Mouse (Mus musculus): ENCODE data around the gene Hdac9. TPM values are rescaled to one million over a fixed set of nuclear protein-coding genes. Genes with fewer than 3 reads are reported as not detected.
"Not testable (repeated sequence)": the region's sequence is repeated elsewhere in the genome, so short reads cannot be mapped to it uniquely, and the experiment has no call there.

Gene Hdac9
- total RNA-seq, 4 experiments from 2014 or later: 40.9 to 48.6 (median 44.8) TPM

DNA sequence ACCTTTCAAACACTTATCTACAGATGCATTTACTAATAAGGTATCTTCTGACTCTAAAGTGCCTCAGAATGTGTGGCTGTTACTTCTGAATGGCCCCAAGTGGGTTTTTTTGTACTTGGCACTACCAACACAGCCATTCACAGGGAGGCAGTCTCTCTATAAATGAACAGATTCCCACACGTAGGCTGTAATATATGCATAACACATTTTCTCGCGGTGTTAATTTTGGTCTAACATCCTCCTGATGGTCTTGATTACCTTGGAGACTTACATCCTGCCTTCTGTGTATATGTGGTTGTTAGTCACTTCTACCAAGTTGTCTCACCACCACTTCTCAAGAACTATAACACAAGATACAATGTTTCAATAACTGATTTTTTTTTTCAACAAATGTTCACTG is 419.2 kb downstream of the Hdac9 start:
- DNase-seq (ENCODE audit: low spot score in 2 of 2): no peak

DNA sequence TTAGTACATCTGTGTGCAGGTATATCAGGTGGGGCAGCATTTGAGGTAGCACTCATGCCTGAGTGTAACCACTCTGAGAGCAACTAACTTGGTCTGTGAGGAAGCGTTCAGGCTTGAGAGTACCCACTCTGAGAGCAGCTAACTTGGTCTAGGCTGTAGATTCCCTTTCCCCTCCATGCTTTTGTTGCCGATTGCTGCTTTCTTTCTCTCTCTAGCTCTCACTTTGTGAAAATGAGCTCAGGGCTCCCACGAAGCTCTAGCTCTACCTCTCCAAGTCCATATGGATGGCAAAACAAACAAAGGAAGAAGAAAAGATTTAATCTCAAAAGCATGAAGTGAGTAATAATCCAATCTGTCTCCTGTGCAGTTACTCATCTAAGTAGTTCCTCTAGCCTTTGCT is 421.0 kb downstream of the Hdac9 start:
- DNase-seq (ENCODE audit: low spot score in 2 of 2): no peak

DNA sequence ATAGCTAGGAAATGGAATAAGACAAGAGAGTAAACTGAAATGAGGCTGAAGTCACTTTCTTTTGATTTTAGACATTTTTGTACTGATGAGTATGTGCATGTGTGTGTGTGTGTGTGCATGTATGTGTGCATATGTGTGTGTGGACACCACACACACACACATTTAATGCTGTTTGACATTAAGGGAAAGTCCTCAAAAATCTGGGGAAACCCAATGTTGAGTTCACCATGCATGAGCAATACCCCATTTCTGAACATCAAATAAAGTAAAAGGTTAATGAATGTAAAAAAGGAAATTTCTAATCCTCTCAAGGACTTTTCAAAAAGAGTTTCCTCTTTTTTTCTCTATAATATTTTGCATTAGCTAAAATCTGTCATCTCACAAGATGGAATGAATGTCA is 427.3 kb downstream of the Hdac9 start:
- no peak for DNase-seq (ENCODE audit: low spot score in 2 of 2)

DNA sequence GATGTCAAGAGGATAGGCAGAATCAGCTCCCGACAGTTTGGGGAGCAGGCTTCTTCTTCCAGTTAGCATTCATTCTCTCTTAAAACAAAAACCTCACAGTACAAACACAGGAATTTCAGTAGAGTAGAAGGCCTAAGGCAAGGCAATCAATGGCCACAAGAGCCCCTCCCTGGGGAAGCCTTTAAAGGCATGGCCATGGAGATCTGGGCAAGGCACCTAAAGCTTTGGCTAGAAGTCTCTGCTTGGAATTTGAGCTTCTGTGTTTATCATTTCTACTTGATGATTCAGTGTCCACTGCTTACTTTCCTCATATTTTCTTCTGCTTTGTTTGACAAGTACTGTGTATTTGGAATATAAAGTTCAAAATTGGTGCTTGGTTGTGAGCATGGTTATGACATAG is 429.2 kb downstream of the Hdac9 start:
- no peak for DNase-seq (ENCODE audit: low spot score in 2 of 2)

DNA sequence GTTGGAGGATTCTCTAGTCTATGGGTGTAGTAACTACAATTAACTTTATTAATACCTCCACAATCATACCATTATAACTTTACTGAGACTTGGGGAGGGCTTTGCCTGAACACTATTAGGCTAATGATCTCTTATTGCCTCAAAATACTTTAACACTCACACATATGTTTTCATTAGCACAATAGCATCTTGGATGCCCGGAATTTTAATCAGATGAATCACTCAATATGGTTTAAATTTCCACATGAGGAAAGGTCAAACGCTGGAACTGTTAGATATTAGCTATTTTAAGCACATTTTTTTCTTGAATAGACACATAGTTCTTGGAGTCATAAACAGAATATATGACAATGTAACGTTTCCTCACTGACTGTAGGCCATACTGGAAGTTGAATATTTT is 429.9 kb downstream of the Hdac9 start:
- no peak for DNase-seq (ENCODE audit: low spot score in 2 of 2)

DNA sequence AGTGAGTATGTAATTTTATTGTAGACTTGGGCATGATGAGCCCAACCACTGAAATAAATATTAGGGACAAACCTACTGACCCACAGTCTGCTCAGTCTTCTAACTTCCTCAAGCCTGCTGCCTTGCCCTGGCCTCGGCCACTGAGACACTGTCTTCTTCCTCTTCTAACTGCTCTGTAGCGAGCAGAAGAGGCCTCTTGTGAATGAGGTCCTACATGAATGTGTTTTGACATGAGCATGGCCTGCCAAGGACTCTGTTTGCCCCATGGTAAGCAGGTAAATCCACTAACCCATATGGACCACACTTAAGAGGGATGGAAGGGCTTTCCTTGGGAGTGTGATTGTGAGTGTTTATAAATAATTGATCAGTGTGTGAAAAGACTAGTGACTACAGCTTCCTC is 430.9 kb downstream of the Hdac9 start:
- DNase-seq (ENCODE audit: low spot score in 2 of 2): no peak

DNA sequence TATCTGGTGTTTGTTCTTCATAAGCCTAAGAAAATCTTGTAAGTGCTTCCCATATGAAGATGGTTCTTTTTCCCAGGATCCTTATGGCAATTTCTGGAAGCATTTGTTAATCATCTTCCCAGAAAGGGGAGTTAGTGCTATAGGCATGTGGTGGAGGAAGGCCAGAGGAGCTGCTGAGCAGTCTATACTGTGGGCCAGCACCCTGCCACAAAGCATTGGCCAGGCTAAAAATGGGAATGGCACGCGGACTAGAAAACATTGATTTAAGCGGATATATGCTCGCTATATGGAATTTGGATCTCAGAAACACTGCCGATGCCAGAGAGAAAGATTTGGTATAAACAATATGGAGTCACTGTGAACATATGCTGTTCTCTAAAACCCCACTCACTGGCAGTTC is 435.2 kb downstream of the Hdac9 start:
- DNase-seq (ENCODE audit: low spot score in 2 of 2): no peak

DNA sequence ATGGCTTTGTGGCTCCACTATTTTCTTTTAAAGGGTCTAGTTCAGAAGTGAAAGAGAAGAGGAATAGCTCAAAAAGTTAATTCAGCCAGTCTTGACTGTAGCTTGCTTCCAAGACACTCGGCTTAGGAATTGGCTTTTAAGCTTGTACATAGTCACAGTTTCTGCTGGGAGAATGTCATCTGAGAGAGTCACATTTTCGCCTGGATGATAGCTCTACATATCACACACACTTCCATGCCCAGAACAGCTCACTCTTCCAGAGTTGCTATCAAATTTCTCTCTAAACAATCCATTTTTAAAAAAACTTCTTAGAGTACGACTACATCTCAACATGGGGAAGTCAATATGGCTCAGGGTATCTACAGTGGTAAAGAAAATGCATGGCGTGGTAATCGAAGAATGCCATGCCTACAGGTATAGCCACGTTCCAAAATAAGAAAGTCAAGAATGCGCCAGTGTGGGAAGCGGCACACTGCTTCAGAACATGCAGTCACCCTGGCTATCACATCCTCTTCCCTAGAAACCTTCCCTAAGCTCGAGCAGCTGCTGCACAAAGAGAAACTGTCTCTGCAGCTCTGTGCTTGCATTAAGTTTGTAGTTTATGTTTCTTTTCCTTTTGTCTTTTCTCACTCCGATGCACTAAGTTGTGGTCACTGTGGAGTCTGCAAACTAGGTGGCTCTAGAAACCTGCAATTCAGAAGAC is 443.8 kb downstream of the Hdac9 start:
- DNase-seq (ENCODE audit: low spot score in 2 of 2): no peak

DNA sequence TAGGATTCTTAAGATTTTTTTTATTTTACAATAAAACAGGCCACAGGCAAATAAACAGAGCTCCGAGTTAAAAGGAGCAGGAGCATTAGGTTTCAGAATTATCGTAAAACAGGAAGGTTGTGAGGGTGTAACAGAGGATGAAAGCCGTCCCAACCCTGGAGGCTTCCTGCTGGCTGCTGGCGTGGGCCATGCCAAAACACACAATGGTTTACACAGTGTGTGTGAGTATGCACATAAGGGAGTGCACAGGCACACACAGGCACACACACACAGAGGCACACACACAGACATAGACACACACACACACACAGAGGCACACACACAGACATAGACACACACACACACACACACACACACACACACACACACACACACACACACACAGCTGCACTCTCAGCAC is 444.4 kb downstream of the Hdac9 start:
- no peak for DNase-seq (ENCODE audit: low spot score in 2 of 2)

DNA sequence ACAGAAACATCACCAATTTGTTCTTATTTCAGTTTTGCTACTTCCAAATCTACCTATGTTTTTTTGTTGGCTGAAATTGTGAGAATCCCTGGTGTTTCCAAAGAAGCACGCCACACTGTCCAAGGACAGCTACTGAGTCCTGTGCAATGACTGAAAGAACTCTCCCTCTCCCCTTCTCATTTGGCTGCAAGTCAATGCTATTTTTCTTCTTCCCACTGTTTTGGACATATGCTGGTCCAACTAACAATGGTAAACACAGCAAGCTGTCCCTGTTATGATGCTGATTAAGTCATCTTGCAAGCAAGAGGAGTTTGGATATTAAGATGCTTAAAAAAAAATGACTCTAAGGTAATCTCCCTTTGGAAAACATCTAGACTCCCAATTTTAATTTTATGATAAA is 455.2 kb downstream of the Hdac9 start:
- no peak for DNase-seq (ENCODE audit: low spot score in 2 of 2)

DNA sequence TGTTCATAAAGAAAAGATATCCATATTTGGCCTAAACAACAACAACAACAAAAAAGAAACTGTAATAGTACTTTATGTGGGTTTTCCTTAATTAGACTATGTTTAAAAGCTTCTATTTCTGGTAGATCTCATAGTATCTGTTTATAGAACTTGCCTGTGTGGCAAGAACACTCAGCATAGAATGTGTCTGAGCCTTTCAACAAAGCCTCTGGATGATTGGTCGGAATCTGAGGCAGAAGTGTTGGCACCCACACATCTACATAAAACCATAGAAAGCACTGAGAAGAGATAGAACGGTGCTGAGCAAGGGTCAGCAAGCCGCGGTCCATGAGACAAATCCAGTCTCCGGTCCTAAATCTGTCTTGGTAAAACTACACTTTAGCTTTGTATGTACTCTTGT is 464.3 kb downstream of the Hdac9 start:
- no peak for DNase-seq (ENCODE audit: low spot score in 2 of 2)

DNA sequence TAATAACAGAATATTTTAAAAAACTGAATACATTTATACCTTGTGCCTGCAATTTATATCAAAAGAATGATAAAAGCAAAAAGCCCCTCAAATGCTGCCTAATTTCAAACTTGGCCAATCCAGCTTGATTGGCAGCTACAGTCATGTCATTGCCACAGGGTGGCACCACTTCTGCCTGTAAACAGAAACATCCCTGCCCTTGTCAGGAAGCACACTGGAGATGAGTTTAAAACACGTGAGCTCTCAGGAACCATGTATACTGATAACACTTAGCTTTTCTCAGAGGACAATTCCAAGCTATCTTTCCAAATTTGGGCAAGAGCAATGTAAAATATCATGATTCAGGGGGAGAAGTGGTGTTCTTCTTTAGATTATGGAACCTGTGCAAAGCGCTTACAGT is 465.7 kb downstream of the Hdac9 start:
- no peak for DNase-seq (ENCODE audit: low spot score in 2 of 2)

DNA sequence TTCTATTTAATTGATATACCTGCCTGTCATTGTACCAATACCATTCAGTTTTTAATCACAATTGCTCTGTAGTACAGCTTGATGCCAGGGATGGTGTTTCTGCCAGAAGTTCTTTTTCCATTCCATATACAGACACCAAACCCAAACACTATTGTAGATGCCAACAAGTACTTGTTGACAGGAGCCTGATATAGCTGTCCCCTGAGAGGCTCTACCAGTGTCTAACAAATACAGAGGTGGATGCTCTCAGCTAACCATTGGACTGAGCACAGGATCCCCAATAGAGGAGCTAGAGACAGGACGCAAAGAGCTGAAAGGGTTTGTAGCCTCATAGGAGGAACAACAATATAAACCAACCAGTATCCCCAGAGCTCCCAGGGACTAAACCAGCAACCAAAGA is 472.2 kb downstream of the Hdac9 start:
- DNase-seq (ENCODE audit: low spot score in 2 of 2): not testable (repeated sequence)

DNA sequence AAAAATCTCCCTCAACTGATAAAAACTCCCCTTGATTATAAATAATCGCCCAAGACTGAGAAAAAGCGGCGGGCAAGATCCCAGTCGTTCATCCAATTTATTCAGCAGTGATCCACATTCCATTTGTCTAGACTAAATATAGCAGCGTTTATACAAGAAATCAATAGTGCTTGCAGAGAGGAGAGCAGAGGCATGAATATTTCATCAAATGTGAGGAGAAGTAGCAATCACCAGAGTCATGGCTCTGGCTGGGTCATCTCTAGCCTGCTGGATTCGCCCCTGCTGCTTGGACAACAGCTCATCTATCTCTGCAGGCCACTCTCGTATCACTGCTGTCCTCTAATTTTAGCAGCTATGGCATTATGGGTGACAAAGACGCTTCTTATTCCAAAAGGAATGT is 476.0 kb downstream of the Hdac9 start:
- DNase-seq (ENCODE audit: low spot score in 2 of 2): no peak

DNA sequence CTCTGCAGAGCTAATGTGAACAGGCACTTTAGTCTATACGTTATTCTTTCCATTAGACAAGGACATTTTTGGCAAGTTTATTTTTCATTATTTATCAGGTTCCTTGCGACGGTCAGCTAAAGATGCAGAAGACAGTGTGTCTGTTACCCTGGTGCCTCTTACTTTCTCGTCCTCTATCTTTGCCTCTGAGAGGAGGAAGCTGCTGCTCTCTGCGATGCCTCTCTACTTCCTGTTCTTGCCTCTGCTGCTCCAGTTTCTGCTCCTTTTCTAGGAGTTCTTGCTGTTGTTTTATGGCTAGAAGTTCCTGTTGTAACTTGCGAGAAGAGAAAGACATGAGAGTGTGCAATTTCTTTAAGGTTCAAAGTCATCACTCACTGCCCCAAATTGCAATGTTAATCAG is 484.0 kb downstream of the Hdac9 start:
- no peak for DNase-seq (ENCODE audit: low spot score in 2 of 2)

DNA sequence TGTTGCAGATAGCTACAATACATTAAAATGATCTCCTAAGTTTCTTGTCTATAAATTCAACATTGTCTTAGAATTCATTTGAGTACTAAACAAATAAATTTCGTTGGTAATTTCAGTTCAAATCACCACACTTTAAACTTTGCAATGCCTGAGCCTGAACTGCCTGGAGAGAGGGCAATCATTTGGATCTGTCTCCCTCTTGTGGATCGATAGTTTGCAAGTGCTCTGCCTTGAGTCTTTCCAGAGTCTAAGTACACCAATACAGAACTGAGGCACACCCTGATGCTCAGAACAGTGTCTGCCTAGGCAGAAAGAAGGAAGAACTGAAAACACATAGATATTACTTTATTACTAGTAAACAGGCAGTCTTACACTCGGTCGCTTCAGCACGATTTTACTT is 484.4 kb downstream of the Hdac9 start:
- no peak for DNase-seq (ENCODE audit: low spot score in 2 of 2)

DNA sequence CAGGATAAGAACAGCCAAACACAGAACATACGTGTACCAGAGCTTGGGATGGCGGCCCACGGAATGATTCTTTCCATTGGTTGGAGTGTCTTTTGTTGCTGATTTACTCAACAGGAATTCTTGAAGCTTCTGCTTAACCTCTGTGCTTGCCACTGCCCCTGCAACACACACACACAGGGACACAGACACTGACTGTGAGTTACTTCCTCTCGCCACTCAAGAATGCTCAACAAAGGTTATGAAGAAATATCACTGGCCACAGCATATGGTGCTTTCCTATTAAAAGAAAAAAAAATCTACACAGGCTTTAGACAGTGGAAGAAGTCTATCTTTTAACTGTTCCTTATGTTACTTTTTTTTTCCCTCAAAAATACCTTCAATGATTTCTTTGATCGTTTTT is 485.1 kb downstream of the Hdac9 start:
- DNase-seq (ENCODE audit: low spot score in 2 of 2): no peak

DNA sequence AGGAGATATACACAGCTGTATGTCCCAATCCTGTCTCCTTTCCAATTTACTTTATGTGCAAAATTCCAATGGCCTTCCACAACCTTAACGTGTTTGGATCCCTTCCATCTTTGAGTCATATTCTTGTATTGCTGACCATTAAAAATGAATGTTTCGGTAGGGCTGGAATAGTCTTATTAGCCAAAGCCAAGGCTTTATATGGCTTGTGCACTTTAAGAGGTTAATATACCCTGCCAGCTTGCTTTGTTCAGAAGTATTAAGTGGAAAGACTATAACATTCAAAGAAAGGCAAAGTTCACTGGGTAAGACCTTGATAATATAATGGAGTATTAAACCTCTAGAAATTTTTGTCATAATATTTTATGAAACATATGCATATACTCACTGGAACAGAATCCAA is 491.4 kb downstream of the Hdac9 start:
- DNase-seq (ENCODE audit: low spot score in 2 of 2): no peak

DNA sequence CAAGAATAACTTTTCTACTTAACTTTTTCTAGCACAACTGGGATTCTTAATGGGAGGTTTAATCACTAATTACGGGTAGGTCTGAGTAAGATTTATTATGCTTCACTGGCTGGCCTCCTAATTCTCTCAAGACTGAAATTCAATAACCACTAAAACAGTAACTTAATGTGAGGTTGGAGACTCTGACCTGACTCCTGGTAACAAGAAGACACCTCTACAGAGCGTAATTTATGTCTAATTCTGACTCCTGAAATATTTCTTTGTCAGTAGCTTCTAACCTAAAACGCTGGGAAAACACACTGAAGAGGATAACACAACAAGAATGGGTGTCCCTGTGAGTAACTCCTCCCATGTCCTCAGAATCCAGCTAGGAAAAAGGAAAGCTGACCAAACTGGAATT is 508.8 kb downstream of the Hdac9 start:
- no peak for DNase-seq (ENCODE audit: low spot score in 2 of 2)

DNA sequence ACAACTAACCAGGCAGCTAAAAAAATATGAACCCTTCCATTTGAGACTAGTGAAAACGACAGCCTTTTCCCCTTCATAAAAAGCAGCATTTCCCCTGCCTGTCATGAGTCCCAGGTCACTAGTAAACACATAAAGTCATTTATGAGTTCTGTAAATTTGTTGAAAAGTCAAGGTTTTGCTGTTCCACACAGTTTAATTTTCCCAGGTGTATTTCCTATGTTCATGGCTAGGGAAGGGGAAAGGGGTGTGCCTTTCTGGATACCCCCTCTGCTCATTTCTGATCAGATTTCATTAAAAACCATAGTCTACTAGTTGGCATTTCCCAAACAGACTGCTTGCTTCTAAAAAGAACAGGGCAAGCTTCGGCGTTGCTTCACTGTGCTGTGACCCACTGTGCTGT is 509.8 kb downstream of the Hdac9 start:
- no peak for DNase-seq (ENCODE audit: low spot score in 2 of 2)

DNA sequence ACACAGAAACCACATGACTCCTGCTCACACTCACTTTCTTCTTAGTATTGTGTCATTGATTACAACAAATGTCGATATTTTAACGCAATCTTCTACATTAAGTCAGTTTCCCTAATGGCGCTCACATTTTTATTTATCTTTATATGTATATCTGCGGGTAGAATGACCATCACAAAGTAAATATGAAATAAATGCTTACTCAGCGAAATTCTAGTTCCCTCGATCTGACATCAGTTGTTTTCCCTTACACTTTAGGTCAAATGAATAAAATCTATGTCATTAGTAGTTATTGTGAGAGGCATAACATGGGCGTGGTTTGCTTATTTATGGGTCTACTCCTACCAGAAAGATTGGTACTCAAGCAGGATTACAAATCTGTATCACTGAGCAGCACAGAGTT is 514.8 kb downstream of the Hdac9 start:
- DNase-seq (ENCODE audit: low spot score in 2 of 2): no peak

DNA sequence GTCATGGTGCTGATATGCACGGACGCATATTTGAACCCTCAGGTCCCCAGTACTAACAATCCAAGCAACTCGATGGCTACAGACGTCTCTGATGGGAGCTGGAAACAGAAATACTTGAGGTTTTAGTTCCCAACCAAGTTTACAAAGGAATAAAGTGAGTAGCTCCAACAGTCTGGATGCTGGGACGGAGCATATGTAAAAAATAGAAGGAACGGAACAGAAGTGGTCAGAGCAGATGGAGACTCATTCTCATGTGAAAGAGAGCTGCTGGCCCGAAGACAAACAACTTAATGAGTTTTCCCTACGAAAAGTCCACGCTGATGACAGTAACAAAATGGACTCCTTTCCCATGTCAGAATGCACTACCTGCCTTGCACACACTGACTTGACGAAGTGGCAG is 518.3 kb downstream of the Hdac9 start:
- DNase-seq (ENCODE audit: low spot score in 2 of 2): peak in 1 of 2 experiments; percentile 13

DNA sequence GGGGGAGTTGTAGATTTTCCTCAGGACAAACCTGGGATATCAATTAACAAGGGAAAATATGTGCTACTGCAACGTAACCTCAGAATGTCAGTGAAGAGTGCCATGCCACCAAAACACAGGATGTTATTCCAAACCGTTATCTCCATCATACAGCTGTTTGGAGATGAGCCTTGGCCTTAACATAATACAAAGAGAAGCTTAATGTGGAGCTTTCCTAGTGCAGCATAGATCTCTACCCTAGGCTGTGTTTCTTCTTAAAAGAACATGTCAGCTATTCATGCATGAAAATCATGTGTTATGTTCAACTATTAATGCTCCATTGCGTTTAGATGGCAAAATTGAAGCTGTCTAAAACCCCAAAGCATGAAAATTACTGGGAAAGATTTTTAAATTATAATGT is 522.6 kb downstream of the Hdac9 start:
- no peak for DNase-seq (ENCODE audit: low spot score in 2 of 2)

DNA sequence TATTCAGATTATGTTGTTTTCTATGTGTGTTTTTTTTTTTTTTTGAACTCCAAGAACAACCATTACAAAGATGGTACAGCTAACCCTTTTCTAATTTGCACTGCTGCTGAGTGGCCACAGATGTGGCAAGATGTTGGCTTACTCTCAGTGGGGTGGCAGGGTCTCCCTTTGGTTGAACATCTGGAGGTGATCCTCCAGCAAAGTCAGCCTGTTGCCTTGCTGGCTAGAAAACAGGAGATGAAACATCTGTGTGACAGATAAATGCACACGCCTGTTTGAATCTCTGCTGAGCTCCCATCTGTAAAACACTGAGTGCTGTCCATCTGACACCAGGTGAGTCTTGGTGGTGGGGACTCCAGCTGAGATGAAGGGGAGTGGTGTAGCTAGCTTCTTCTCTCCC is 537.2 kb downstream of the Hdac9 start:
- DNase-seq (ENCODE audit: low spot score in 2 of 2): no peak
